8 mouse cellular contexts compared by ENCODE assay signal in genomic region chr11:60930724-60931281, GRCm38 (mm10). TPM values are rescaled to one million over a fixed set of nuclear protein-coding genes. Genes with fewer than 3 reads are reported as not detected.
DNase-seq lines count a peak whose midpoint lies in the region; ATAC-seq lines count a peak whose summit lies in the region.

No protein-coding gene starts in this region.

- no peaks in the 10 kb centered on the region for H3K36me3 ChIP-seq in intestine, embryonic 16.5 days (ENCODE audit: control insufficient read depth, insufficient read depth, low read length)
- no peaks in the 10 kb centered on the region for H3K36me3 ChIP-seq in neural tube, embryonic 13.5 days

- peak overlapping the region; percentile 90 for H3K4me2 ChIP-seq in intestine, embryonic 16.5 days (ENCODE audit: low read depth, low read length)
- peak overlapping the region; percentile 68 for H3K4me2 ChIP-seq in neural tube, embryonic 13.5 days

- DNase-seq in urinary bladder, postnatal 14 days (ENCODE audit: low spot score): peak; percentile 23
- no peak for DNase-seq in urinary bladder, adult 18-20 months (ENCODE audit: low spot score in 2 of 2)
- peak; percentile 73 for DNase-seq in fibroblast of lung, adult 2 months (ENCODE audit: low read depth)
- DNase-seq in layer of hippocampus, postnatal 36 days: no peak
- DNase-seq in spleen, postnatal 4 days (ENCODE audit: low spot score in 2 of 2): no peak
- no peak for DNase-seq in spleen, postnatal 36 days (ENCODE audit: low spot score in 2 of 2)

- WGBS in intestine, embryonic 16.5 days: 17% methylated on average over 7 of the region's 7 CpGs
- WGBS in neural tube, embryonic 13.5 days: 30% methylated on average over 7 of the region's 7 CpGs

- H3K27ac ChIP-seq in intestine, embryonic 16.5 days (ENCODE audit: low read length): no peak overlapping the region
- no peak overlapping the region for H3K27ac ChIP-seq in neural tube, embryonic 13.5 days (replicated peaks)

- H3K4me1 ChIP-seq in intestine, embryonic 16.5 days (ENCODE audit: control insufficient read depth, insufficient read depth, low read length): peaks cover 38% of the 10 kb centered on the region
- H3K4me1 ChIP-seq in neural tube, embryonic 13.5 days (replicated peaks): peaks cover 53% of the 10 kb centered on the region

- peak overlapping the region; percentile 77 for H3K9ac ChIP-seq in intestine, embryonic 16.5 days (ENCODE audit: low read depth, low read length)
- H3K9ac ChIP-seq in neural tube, embryonic 13.5 days: peak overlapping the region; percentile 67

- no peaks in the 10 kb centered on the region for H3K9me3 ChIP-seq in intestine, embryonic 16.5 days (ENCODE audit: control insufficient read depth, low read length)
- H3K9me3 ChIP-seq in neural tube, embryonic 13.5 days: no peaks in the 10 kb centered on the region

- no peaks in the 10 kb centered on the region for H3K27me3 ChIP-seq in intestine, embryonic 16.5 days (replicated peaks; ENCODE audit: control insufficient read depth, insufficient read depth, low read length)
- peaks cover 6% of the 10 kb centered on the region; the same call in 1 of the 2 replicates for H3K27me3 ChIP-seq in neural tube, embryonic 13.5 days

- H3K4me3 ChIP-seq in intestine, embryonic 16.5 days (ENCODE audit: low read length): peak overlapping the region; percentile 90
- H3K4me3 ChIP-seq in neural tube, embryonic 13.5 days: peak overlapping the region; percentile 74

- no peak for ATAC-seq in intestine, embryonic 16.5 days
- ATAC-seq in neural tube, embryonic 13.5 days (ENCODE audit: low read depth): no peak

RNA-seq across cellular contexts. Expression of gene Map2k3, which starts 1.0 kb away (rescaled TPM):
- 172 and 174 TPM in 2 replicates for polyA plus RNA-seq in intestine, embryonic 16.5 days (2015; fragmentation: Nextera tagmentation; extraction: Ambion mirVana)
- 31.4 and 32.0 TPM in 2 replicates for polyA plus RNA-seq in neural tube, embryonic 13.5 days (2015; fragmentation: Nextera tagmentation; extraction: Ambion mirVana)
- 10 to 100 TPM; 12.4 to 14.8 TPM for total RNA-seq in layer of hippocampus, postnatal 36 days (2021)

RNA-seq across cellular contexts. Expression of gene Natd1, which starts 16.3 kb away (rescaled TPM):
- polyA plus RNA-seq in intestine, embryonic 16.5 days (2015; fragmentation: Nextera tagmentation; extraction: Ambion mirVana): 10.8 and 13.0 TPM in 2 replicates
- 28.8 and 30.0 TPM in 2 replicates for polyA plus RNA-seq in neural tube, embryonic 13.5 days (2015; fragmentation: Nextera tagmentation; extraction: Ambion mirVana)
- 10 to 100 TPM; 11.3 to 12.3 TPM for total RNA-seq in layer of hippocampus, postnatal 36 days (2021)

RNA-seq across cellular contexts. Expression of gene Tmem11, which starts 51.7 kb away (rescaled TPM):
- 67.4 and 74.7 TPM in 2 replicates for polyA plus RNA-seq in intestine, embryonic 16.5 days (2015; fragmentation: Nextera tagmentation; extraction: Ambion mirVana)
- polyA plus RNA-seq in neural tube, embryonic 13.5 days (2015; fragmentation: Nextera tagmentation; extraction: Ambion mirVana): 52.6 and 56.0 TPM in 2 replicates
- 10 to 100 TPM; 28.1 to 28.4 TPM for total RNA-seq in layer of hippocampus, postnatal 36 days (2021)

Comparison
In these comparisons a context has a peak if more than half of its experiments do, and no peak if none do; other contexts are left out.
1. DNase-seq: peak in urinary bladder, postnatal 14 days (single experiment) and fibroblast of lung, adult 2 months (single experiment); none in urinary bladder, adult 18-20 months (0 of 2), layer of hippocampus, postnatal 36 days (0 of 2), spleen, postnatal 4 days (0 of 2) and spleen, postnatal 36 days (0 of 2).